Mouse (Mus musculus) stomach, postnatal 0 days (tissue): ENCODE results near the gene Acat1. TPM values are rescaled to one million over a fixed set of nuclear protein-coding genes. Genes with fewer than 3 reads are reported as not detected.

Source experiments
- ATAC-seq: fragments of 200-750 bp; cut with Nextera tagmentation; 2 replicates; pipeline ENCODE4 v1.8.0; 2017; ENCODE audit not compliant: low FRiP score, low TSS enrichment
- DNase-seq: peaks from one replicate; pipeline ENCODE4 v3.0.0-alpha.2; 2016; ENCODE audit warnings: low spot score
- H3K27ac ChIP-seq: fragments of 300-500 bp; sonication (generic); replicated peaks from 2 replicates; pipeline ENCODE4 v1.5.1; 2014; ENCODE audit warnings: mild to moderate bottlenecking, control low read depth
- H3K27me3 ChIP-seq: fragments of 300-500 bp; sonication (generic); 2 replicates; pipeline ENCODE4 v1.6.1; 2014; ENCODE audit warnings: low read length; ENCODE audit not compliant: control insufficient read depth, insufficient read depth
- H3K36me3 ChIP-seq: fragments of 300-500 bp; sonication (generic); 2 replicates; pipeline ENCODE4 v1.6.1; 2014; ENCODE audit warnings: low read length, mixed read lengths; ENCODE audit not compliant: control insufficient read depth, insufficient read depth
- H3K4me1 ChIP-seq: fragments of 300-500 bp; sonication (generic); replicated peaks from 2 replicates; pipeline ENCODE4 v1.6.1; 2014; ENCODE audit warnings: antibody characterized with exemption; ENCODE audit not compliant: control insufficient read depth, insufficient read depth
- H3K4me2 ChIP-seq: fragments of 300-500 bp; sonication (generic); replicated peaks from 2 replicates; pipeline ENCODE4 v1.6.1; 2014; ENCODE audit warnings: low read depth, mild to moderate bottlenecking, control low read depth, moderate library complexity
- H3K4me3 ChIP-seq: fragments of 300-500 bp; sonication (generic); 2 replicates; pipeline ENCODE4 v1.5.1; 2014; ENCODE audit warnings: low read depth, low read length, control low read depth
- H3K9ac ChIP-seq: fragments of 300-500 bp; sonication (generic); 2 replicates; pipeline ENCODE4 v1.6.1; 2014; ENCODE audit warnings: mild to moderate bottlenecking, low read length, control low read depth, mixed read lengths
- H3K9me3 ChIP-seq: fragments of 300-500 bp; sonication (generic); 2 replicates; pipeline ENCODE4 v1.6.1; 2016; ENCODE audit warnings: low read length; ENCODE audit not compliant: control insufficient read depth
- CTCF ChIP-seq: IDR thresholded peaks from 2 replicates; pipeline ENCODE4 v1.5.1; 2016; ENCODE audit warnings: antibody characterized with exemption, low read depth, mild to moderate bottlenecking, moderate library complexity
- EP300 ChIP-seq: optimal IDR thresholded peaks from 2 replicates; pipeline ENCODE3; 2016; ENCODE audit warnings: antibody characterized with exemption
- WGBS: fragments of 180-500 bp; shearing (Covaris S2); extraction: QIAGEN DNeasy Blood & Tissue Kit; methylation state at CpG from one replicate; pipeline ENCODE4 v1.1.7; 2014; 5-methylcytosine and 5-hydroxymethylcytosine counted together
- polyA plus RNA-seq: library from polyadenylated mRNA; unstranded; fragments of >200 nt; fragmentation: Nextera tagmentation; extraction: Ambion mirVana; gene quantifications from 2 replicates; pipeline ENCODE4 v1.2.1, GENCODE M21; 2015

The Acat1 gene
- polyA plus RNA-seq, 1 experiment from 2014 or later, result 113 TPM

DNA sequence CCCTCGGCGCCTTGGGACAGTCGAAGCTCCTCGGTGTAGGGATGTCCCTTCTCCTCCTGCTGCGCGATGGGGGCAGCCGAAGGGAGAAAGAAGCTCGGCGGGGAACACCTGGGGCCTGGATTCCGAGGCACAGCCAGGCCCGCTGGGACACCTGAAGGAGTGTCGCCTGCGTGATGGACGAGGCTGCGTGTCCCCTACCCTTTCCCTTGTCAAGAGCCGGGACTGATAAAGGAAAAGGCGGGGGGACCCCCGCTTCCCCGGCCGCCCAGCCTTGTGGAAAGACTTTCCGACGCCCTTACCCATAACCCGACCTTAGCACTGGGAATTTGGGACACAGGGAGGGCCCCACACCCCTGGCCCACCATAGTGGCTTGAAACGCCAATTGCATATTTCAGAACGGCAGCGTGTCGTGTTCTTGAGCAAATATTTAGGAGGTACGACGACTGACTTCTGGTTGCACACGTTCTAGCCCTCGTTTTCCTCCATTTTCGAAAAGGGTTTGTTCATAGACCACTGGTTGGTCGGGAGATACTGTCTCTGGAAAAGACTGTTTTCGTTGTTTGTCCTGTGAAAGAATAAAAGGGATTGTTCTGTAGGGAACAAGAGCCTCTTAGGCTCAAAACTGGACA lies 72.7 kb downstream of the Acat1 start:
- ATAC-seq (peak; percentile 31; the same call in 1 of the 2 replicates), DNase-seq (no peak)
- H3K4me1 ChIP-seq, result 0 out of 2 replicates have a peak, but pooled peaks cover 2% of the 10 kb centered on the region
- peak overlapping the region; percentile 84 for H3K9ac ChIP-seq
- H3K4me3 ChIP-seq, result peak overlapping the region; percentile 79
- no peaks in the 10 kb centered on the region for H3K36me3 ChIP-seq
- no peaks in the 10 kb centered on the region for H3K27me3 ChIP-seq
- WGBS, result under 1% methylated on average over 32 of the region's 34 CpGs
- H3K27ac ChIP-seq, result peak overlapping the region; percentile 94
- TF ChIP-seq EP300, result no peak
- peak overlapping the region; percentile 90 for H3K4me2 ChIP-seq
- H3K9me3 ChIP-seq, result no peaks in the 10 kb centered on the region

DNA sequence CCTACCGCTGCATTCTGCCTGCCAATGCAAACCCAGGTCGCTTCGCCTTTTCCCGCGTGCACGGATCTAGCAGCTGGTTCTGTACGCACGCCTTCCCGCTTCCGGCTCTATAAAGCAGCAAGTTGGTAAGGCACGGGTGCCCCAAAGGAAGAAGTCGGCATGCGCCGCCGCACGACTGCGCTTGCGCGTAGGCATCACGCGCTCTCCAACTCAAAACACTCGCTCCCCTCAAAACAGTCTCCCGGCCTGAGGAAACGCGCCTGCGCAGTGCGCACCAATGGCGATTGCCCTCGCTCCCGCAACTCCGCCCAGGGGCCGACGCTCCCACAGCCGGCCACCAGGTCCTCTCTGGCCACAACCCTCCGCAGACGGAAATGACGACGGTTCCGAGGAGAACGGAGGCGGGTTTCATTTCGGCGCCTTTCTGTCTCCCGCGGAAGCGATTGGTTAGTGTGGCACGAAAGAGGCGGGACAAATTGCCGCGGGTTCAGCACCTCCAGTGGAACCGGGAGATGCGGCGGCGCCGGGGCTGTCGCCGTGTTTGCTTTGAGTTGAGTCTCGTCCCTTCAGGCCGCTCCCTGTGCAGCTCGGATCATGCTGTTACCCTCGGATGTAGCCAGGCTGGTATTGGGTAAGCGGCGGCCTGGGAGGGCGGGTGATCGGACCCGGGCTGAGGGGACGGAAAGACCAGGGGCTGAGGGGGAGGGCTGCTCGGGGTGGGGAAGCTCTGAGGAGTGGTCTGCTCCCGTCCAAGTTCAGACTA lies 73.4 kb downstream of the Acat1 start, which contains the start of the genes Atm and Npat:
Gene Atm (minus strand): TSS at position 183 of the 763 bp plus-strand sequence.
Gene Npat (plus strand): TSS at position 490 of the 763 bp plus-strand sequence.
- TF ChIP-seq EP300, result no peak
- peak; percentile 57 for TF ChIP-seq CTCF
- Histone ChIP-seq H3K9me3 (no peaks in the 10 kb centered on the region), H3K36me3 (no peaks in the 10 kb centered on the region), H3K4me1 (0 out of 2 replicates have a peak, but pooled peaks cover 2% of the 10 kb centered on the region), H3K9ac (peak within 1 kb of the TSS; percentile 84), H3K27ac (peak within 1 kb of the TSS; percentile 94), H3K4me3 (peak within 1 kb of the TSS; percentile 79), H3K4me2 (peak within 1 kb of the TSS; percentile 90), H3K27me3 (no peaks in the 10 kb centered on the region)
- DNase-seq (peak; percentile 100), ATAC-seq (peak; percentile 100)
- WGBS, result under 1% methylated on average over 68 of the region's 69 CpGs

DNA sequence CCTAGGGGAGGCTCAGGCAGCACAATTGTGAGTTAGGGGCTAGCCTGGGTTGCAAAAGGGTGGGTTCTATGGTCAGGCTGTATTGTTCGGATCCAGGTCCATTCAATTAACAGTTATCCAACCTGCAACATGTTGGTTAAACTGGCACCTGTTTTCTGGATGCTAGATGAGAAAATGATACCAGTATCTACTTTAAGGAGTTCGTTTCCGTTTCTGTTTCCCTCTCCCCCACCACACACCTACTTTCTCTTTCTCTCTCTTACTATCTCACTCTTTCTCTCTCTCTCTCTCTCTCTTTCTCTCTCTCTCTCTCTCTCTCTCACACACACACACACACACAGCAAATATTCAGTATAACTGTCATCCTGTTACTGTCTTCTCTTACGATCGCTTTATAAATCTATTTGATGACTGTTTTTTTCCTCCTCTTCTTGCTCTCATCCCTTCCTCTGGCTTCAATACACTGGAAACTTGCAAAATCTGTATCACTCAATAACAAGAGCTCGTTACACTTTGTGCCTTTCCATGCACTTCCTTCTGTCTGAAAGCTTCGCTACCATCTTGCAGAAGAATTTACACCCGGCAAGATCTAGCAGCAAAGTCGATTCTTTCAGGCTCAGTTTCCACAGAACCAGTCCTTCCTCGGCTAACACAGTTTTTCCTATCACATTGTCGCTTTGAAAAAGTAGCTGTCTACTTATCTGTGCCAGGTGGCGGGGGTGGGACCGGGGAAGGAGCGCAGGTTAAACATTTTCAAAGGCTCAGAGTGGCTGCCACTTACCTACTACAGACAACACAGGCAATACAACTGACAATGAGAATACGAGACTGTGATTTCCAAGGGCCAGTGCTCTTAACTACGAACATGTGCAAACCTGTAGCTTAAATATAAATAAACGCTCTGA lies 74.5 kb downstream of the Acat1 start:
- DNase-seq (peak; percentile 45), ATAC-seq (no peak)
- WGBS, result 9% methylated on average over 17 of the region's 17 CpGs

More for the DNA sequence above, 74.5 kb downstream of the Acat1 start:
- Histone ChIP-seq H3K4me2 (peak overlapping the region; percentile 74), H3K4me1 (0 out of 2 replicates have a peak, but pooled peaks cover 2% of the 10 kb centered on the region), H3K9ac (peak overlapping the region; percentile 58), H3K27ac (peak overlapping the region; percentile 86), H3K36me3 (no peaks in the 10 kb centered on the region), H3K27me3 (no peaks in the 10 kb centered on the region), H3K4me3 (peak overlapping the region; percentile 61), H3K9me3 (no peaks in the 10 kb centered on the region)
- TF ChIP-seq CTCF (no peak), EP300 (no peak)

Other genes starting within 250 kb of the Acat1 start
- gene Kdelc2, start 226.4 kb downstream of the Acat1 start, polyA plus RNA-seq, result 17.1 and 18.0 TPM in 2 replicates
- gene 4930550C14Rik, start 208.1 kb downstream of the Acat1 start, polyA plus RNA-seq, result 0.58 and 0.59 TPM in 2 replicates
- 6.7 and 7.5 TPM in 2 replicates for gene Atm, start 73.6 kb downstream of the Acat1 start, polyA plus RNA-seq
- 4.9 and 5.1 TPM in 2 replicates for gene Npat, start 73.3 kb downstream of the Acat1 start, polyA plus RNA-seq
- 18.5 and 18.8 TPM in 2 replicates for gene Cul5, start 59.6 kb upstream of the Acat1 start, polyA plus RNA-seq
- 0.15 and 0.23 TPM in 2 replicates for gene Rab39, start 95.8 kb upstream of the Acat1 start, polyA plus RNA-seq
- gene Slc35f2, start 161.2 kb upstream of the Acat1 start, polyA plus RNA-seq, result 6.5 and 6.7 TPM in 2 replicates
- gene Sln, start 239.8 kb upstream of the Acat1 start, polyA plus RNA-seq, result 0.30 and 0.80 TPM in 2 replicates